Mouse (Mus musculus): ENCODE measurements around the gene Gpr4.

The Gpr4 gene

DNA sequence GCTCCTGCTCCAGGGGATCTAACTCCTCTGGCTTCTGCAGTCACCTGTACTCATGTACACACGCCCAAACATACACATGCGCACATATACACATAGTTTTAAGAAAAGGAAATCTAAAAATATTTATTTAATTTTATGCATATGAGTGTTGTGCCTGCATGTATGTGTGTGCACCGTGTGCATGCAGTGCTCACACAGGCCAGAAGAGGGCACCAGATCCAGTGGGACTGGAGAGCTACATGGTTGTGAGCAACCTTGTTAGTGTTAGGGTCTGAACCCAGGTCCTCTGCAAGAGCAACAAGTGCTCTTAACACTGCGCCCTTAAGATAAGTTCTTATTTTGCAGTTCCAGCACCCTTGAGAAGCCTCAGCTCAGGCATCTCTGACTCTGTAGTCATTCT, 17.7 kb upstream of the Gpr4 start:
- DNase-seq (ENCODE audit: low spot score in 2 of 2) = no peak

DNA sequence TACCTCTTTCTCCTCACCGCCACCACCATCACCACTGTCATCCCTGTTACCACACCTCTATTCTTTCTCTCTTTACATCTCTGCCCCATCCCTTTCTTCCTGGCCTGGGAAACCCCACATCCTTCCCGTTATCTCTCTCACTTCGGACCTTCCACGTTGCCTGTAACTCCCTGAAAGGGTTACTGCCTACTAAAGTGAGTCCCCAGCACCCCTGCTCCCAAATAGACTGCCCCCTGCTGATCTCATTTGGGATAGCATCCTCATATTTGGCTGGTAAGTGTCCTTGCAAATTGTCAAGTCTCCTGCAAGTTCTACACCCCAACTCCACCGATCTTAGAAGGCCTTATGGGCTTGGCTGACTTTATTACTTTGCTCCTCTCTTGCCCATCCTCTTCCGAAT, 15.7 kb upstream of the Gpr4 start:
- no peak for DNase-seq (ENCODE audit: low spot score in 2 of 2)

DNA sequence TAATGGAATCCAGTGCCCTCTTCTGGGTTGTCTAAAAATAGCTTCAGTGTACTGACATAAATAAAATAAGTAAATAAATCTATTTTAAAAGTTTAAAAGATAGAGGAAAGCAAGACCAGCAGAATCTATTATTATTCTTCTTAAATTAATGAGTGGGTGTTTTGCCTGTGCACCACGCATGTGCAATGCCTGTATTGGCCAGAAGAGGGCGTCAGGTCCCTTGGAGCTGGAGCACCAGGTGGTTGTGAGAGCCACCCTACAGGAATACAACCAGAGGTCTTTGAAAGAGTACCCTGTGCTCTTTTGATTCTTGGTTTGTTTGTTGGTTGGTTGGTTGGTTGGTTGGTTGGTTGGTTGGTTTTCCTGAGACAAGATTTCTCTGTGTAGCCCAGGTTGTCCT, 14.4 kb upstream of the Gpr4 start:
- no peak for DNase-seq (ENCODE audit: low spot score in 2 of 2)

DNA sequence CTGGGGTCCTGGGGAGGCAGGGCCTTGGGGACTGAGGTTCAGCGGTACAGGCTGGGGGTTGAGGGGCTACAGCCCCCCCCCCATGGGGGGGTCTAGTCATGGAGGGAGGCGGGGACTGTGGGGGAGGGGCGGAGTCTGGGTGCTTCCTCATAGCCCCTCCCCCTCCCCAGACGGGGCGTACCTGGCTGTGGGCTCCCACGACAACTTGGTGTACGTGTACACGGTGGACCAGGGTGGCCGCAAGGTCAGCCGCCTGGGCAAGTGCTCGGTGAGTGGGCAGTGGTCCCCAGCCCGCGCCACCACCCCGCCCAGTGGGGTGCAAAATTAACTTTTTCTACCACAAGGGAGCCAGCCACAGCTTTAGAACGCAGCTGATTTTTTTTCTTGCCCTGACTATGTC, 10.7 kb upstream of the Gpr4 start:
- DNase-seq (ENCODE audit: low spot score in 2 of 2) = no peak

DNA sequence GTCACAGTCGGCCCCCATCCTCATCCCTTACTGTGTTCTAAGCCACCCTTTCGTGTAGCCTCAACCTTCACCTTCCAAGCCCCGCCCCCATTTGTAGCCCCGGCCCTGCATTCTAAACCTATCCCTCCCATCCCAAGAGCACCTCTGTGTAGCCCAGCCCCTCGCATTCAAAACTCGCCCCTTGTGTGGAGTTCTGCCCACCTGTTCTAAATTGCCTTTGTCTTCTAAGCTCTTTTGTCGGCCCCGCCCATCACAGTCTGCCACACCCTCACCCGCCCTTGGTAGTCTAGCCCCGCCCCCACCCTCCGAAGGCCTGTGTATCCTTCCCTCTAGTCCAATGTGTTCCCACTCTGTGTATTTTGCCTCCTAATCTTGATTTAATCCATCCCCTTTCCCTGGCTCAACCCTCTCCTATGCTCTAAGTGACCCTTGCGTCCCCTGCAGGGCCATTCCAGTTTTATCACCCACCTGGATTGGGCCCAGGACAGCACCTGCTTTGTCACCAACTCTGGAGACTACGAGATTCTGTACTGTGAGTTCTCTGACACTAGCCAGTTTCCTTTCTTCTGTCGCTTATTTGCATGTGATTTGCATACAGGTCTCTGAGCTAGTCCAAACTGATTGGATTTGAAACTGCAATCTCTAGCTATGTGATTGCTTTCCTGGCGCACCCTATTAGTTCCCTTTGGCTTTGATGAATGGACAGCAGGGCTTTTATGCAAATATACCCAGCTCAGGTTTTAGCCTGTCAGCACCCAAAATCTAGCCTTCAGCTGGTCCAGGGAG, 10.1 kb upstream of the Gpr4 start:
- DNase-seq (ENCODE audit: low spot score in 2 of 2) = no peak

DNA sequence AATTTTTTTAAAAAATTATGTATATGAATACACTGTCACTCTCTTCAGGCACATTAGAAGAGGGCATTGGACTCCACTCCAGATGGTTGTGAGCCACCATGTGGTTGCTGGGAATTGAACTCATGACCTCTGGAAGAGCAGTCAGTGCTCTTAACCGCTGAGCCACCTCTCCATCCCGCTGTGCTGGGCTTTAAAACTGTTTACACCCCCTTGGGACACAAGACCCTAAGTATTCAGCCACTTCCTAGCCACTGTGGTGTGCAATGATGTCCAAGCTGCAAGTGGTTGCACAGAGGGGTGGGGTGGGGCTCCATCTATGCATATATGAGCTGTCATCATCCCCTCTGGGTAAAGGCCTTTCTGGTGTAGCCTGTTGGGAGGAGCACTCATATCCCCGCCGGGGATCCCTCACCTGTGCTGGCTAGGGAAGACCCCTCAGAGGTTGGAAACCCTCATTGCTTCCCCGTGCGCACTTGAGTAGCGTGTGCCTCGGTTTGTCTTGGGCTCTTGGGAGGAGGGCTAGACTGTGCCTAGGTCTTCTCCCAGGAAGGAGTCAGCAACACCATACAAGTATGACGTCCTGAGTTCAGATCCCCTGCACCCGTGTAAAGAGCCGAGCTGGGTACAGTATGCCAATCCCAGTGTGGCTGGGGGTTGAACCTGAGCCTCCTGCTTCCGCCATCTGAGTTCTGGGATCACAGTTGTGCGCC, 4.0 kb upstream of the Gpr4 start:
- DNase-seq (ENCODE audit: low spot score in 2 of 2) = no peak

DNA sequence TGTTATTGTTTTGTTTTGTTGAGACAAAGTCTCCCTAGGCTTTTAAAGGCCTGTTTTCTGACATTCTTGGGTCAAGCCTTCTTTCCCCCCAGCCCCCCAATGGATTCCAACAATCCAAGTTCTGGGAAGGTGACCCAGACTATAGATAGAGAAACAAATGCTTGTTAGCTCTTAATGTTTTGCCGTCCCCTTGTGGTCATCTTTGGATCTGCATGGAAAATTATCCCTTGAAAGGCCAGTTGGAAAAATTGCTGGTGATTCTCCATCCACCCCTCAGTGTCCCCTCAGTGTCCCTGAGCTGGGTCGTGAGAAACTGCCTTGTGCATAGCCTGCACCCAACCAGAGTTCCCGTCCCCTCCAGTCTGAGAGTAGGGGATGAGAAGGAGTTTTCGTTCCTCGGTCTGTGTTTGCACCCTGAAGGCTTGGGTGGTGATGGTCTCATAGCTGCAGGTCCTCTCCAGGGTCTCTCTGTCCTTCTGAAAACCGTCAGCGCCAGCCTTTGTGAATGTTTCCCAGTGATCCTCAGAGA, 3.3 kb upstream of the Gpr4 start:
- no peak for DNase-seq (ENCODE audit: low spot score in 2 of 2)

DNA sequence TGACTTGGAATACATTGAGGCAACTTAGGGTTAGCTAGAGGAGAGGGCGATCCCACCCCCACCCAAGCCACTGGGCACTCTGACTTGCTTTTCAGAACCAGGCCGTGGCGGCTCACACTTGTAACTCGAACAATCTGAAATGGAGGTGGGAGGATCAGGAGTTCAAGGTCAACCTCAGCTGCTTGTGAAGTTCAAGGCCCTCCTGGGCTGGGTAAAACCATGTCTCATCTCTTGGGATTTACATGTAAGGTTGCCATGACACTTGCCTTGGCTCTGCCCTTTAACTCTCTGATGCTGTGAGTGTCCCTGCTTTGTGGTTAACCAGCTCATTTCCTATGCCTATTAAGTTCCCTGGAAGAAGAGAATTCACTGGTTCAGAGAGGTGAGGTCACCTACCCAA, 2.8 kb upstream of the Gpr4 start:
- DNase-seq (ENCODE audit: low spot score in 2 of 2) = no peak

DNA sequence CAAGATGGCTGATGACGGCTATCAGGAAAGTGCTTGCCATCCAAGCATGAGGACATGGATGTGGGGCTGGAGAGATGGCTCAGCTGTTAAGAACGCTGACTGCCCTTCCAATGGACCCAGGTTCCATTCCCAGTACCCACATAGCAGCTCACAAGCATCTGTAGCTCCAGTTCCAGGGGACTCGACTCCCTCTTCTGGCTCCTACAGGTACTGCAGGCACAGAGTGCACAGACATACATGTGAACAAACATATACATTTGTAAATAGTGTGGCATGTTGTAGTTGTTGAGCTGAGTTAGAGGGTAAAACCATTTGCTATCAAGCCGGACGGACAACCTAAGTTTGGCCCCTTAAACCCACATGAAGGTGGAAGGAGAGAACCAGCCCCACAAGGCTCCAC, 2.3 kb upstream of the Gpr4 start:
- no peak for DNase-seq (ENCODE audit: low spot score in 2 of 2)

DNA sequence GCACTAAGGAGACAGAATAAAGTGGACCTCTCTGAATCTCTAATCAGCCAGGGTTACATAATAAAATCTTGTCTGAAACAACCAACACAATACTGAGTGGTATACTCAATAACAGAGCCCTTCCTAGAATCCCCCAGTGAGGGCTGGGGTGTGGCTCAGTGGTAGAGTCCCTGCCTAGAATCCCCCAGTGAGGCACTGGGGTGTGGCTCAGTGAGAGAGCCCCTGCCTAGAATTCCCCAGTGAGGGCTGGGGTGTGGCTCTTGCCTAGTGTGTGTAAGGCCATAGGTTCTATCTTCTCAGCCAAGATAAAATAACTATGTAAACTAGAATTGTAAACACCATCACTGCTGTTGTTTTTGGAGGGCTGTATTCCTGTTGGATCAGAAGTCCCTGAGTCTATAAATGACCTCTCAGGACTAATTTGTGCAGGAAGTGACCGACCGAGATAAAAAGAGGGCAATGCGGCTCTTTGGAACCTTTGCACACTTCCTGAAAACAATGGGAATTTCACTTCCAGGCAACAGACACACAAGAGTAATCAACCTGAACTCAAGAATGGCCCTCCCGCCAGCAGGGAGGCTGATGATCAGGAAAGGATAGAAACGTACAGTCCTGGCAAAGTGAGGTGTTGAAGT, 1.2 kb upstream of the Gpr4 start:
- DNase-seq (ENCODE audit: low spot score in 2 of 2) = peak; percentile 35 to 62

DNA sequence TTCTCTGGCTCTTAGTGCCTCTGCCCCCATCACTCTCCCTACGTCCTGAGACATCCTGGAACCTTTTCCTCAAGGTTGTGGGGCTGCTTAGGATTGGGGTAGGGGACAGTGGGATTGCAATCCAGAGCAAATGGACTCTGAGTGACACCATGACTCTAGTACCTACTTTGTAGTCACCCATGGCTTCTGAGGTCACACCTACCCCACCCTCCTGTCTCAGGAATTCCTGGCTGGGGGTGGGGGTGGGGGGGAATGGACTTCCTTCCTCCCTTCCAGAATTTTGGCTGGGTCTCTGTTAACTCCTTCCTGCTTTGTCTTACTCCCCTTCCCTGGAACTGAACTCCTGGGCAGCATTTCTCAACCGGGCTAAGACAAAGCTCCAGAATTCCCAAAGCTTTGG, 1.0 kb downstream of the Gpr4 start:
- peak in 1 of 2 experiments; percentile 46 for DNase-seq (ENCODE audit: low spot score in 2 of 2)

DNA sequence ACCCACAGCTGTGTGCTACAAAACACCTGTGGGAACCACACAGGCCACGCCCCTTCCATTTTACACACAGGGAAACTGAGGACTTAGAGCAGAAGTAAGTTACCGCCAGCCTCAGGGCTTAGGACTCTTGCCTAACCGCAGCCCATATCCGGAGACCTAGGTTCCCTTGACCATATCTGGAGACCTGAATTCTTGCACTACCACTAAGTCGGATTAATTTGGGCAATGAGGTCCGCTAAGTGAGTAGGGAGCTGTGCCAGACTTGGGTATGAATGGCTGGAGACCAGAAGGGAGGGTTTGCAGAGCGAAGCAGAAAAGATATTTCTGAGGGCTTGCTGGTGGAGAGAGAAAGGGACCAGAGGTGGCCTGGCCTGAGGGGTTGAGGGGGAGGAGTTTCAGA, 2.0 kb downstream of the Gpr4 start:
- no peak for DNase-seq (ENCODE audit: low spot score in 2 of 2)

DNA sequence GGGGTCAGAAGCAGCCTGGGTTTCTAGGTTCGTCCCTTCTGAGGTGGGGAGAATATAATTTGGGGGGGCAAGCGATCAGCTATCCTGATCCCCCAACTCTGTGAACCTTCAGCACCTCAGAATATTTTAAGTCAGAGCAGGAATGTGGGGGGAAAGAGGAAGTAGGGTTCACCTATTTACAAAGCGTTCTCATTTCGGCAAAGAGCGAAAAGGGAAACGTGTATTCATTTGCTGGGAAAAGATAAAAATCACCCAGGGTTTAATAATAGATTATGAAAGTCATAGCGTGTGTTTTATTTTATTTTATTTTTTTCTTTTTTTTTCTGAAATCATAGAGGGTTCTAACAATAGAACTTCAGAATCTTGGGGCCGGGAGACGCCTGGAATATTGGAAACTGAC, 2.6 kb downstream of the Gpr4 start:
- DNase-seq (ENCODE audit: low spot score in 2 of 2) = no peak

DNA sequence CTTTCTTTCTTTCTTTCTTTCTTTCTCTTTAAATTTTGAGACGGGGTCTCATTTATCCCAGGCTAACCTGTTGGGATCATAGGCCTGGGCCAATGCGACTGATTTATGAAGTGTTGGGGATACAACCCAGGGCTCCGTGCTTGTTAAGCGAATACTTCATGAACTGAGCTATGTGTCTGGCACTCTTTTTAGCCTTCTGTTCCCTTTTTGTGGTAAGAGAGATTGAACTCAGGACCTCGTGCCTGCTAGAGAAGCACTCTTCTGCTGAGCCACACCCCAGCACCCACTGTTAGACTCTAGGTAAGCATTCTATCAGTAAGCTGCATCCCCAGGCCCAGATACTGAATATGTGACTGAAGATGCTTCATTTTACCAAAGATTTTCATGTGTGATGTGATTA, 5.2 kb downstream of the Gpr4 start:
- no peak for DNase-seq (ENCODE audit: low spot score in 2 of 2)

DNA sequence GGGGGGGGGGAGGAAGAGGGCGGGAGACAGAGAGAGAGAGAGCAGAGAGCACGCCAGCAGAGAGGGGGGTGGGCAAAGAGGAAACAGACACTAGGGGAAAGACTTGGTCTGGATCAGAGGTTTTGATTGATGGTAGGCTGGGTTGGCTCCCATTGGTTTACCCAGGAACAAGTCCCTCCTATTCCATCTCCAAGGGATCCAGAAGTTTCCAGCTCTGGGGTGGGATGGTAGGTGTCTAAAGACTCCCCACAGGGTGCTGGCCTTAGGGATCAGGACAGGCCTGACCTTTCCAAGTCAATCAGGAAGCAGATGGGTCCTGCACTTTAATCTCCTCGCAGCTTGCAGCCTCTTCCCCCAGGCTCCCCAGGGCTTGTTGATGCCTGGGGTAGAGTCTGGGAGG, 5.6 kb downstream of the Gpr4 start:
- DNase-seq (ENCODE audit: low spot score in 2 of 2) = no peak

DNA sequence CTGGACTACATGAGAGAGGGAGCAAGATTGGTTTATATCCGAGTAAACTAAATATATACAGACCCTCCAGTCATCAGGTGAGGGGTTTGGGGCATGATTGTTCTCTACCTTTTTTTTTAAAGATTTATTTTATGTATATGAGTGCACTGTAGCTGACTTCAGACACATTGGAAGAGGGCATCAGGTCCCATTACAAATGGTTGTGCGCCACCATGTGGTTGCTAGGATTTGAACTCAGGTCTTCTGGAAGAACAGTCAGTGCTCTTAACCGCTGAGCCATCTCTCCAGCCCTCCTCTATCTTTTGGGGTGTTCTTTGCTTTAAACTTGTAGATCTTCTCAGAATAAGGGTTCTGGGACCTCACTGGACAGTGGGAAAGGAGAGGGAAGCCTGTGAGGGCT, 7.7 kb downstream of the Gpr4 start:
- DNase-seq (ENCODE audit: low spot score in 2 of 2) = no peak

DNA sequence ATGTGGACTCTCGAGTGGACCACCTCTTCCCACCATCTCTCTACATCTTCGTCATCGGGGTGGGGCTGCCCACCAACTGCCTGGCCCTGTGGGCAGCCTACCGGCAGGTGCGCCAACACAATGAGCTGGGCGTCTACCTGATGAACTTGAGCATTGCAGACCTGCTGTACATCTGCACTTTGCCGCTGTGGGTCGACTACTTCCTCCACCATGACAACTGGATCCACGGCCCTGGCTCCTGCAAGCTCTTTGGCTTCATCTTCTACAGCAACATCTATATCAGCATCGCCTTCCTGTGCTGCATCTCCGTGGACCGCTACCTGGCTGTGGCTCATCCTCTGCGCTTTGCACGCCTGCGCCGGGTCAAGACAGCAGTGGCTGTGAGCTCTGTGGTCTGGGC, 9.9 kb downstream of the Gpr4 start:
- DNase-seq (ENCODE audit: low spot score in 2 of 2) = no peak

DNA sequence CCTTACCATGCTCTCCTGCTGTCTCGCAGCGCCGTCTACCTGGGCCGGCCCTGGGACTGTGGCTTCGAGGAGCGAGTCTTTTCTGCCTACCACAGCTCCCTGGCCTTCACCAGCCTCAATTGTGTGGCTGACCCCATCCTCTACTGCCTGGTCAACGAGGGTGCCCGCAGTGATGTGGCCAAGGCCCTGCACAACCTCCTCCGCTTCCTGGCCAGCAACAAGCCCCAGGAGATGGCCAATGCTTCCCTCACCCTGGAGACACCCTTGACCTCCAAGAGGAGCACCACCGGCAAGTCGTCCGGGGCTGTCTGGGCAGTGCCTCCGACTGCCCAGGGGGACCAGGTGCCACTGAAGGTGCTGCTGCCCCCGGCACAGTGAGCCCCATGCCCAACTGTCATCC, 10.5 kb downstream of the Gpr4 start:
- DNase-seq (ENCODE audit: low spot score in 2 of 2) = no peak

DNA sequence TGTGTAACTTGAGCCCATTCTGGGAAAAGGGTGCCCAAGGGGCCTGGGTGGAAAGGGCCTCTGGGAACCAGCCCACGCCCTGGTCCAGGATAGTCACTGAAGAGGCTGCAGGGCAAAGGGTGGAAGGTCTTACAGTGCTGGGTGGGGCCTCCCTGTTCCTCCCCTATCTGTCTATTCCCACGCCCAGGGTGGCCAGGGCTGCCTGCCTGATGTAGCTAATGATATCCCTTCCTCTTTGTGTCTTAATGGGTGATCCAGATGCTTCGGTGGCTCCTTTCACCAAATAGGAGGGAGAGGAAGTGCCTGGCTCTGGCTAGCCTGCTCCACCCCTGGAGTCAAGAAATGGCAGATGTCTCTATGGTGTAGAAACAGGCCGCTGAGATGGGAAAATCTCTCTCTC, 12.6 kb downstream of the Gpr4 start:
- peak in 1 of 2 experiments; percentile 69 for DNase-seq (ENCODE audit: low spot score in 2 of 2)

DNA sequence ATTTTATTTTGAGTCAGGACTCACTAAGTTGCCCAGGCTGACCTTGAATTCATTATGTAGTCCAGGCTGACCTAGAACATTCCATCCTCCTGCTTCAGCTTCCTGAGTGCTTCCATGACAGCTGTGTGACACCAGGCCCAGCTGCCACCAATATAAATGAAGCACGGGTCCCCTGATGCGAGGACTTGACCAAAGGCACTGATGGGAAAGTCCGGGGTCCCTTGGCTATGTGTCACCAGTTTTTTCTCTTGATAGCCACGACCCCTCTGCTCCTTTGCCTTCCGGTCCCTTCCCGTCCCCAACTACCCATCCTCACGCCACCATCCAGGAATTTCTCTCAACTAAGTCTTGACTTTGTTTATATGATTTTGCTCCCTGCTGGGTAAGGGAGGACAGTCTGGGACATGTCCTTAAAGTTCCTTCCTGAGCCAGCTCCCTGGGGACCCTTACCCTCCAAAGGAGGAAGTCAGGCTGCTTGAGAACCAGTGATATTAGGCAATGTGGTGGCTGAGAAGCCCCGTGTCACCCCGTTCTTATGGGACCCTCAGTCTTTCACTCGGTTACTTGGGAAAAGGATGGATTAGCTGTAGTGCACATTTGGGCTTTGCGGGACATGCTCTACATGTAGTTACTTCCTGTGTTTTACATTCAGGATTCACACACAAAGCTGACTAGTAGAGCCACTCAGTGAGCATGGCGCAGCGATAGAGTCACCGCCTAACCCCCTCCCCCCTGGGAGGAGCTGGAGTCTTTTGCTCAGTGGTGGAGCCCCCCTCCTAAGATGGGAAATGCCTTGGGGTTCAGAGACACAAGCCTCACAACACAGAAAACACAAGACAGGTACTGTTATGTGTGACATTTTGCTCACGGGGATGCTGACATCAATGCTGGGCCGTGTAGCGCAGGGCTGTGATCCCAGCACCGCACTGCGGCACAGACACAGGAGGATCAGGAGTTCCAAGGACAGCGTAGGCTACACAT, 14.8 kb downstream of the Gpr4 start:
- peak; percentile 49 to 67 for DNase-seq (ENCODE audit: low spot score in 2 of 2)

Data from heart, adult 9 months (tissue).